Comparison of ENCODE assay signal across 22 mouse cellular contexts in the genomic region with DNA sequence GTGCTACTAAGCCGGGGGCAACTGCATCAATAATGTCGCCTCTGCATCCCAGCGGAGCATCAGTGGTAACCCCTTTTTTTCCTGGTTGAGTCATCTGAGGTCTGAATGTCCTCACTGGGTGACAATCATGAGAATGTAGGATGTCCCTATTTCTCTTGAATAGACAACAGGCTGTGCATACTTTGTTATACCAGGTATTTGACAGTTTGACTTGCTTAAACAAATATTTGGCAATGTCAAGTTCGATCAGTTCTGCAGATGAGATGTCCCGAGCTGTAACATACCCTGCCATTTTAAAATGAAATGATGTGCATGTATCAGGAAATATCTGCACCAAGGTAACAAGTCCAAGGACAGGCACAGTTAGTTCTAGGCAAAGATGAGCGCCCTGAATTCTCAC. TPM values are rescaled to one million over a fixed set of nuclear protein-coding genes. Genes with fewer than 3 reads are reported as not detected.
A peak's percentile ranks its signal among the peaks of the same experiment; 100 is the strongest.
DNase-seq lines count a peak whose midpoint lies in the region; ATAC-seq and TF ChIP-seq lines count a peak whose summit lies in the region.
"Had no signal": no experiment of that assay in that cellular context is flagged by ENCODE, and none has a peak within 500 bp of the region (broad histone marks: within the 10 kb centered on the region; RNA-seq: fewer than 3 reads in every experiment).

No protein-coding gene starts in this region.

- TF ChIP-seq CTCF in heart, adult 2 months (IDR thresholded peaks at IDR 0.05): no peak
- TF ChIP-seq CTCF in liver, postnatal 0 days (IDR thresholded peaks at IDR 0.05; ENCODE audit: low read depth): no peak
- TF ChIP-seq CTCF in midbrain, postnatal 0 days (IDR thresholded peaks at IDR 0.05): no peak

- no peaks in the 10 kb centered on the region for H3K36me3 ChIP-seq in heart, adult 2 months (ENCODE audit: control insufficient read depth, insufficient read depth, low read length)
- no peaks in the 10 kb centered on the region for H3K36me3 ChIP-seq in liver, postnatal 0 days (replicated peaks; ENCODE audit: insufficient read depth, low read length)
- H3K36me3 ChIP-seq in midbrain, embryonic 11.5 days (ENCODE audit: control insufficient read depth, insufficient read depth, low read length): no peaks in the 10 kb centered on the region
- H3K36me3 ChIP-seq in midbrain, postnatal 0 days (ENCODE audit: insufficient read depth, low read length): no peaks in the 10 kb centered on the region
- 0 out of 2 replicates have a peak, but pooled peaks cover 7% of the 10 kb centered on the region for H3K36me3 ChIP-seq in neural tube, embryonic 13.5 days
- H3K36me3 ChIP-seq: G1E had no signal

- TF ChIP-seq EP300 in heart, adult 2 months (IDR thresholded peaks at IDR 0.05; ENCODE audit: insufficient read depth, low read depth, low read length): no peak
- no peak for TF ChIP-seq EP300 in liver, postnatal 0 days (IDR thresholded peaks at IDR 0.05; ENCODE audit: low read depth)

- H3K79me2 ChIP-seq in heart, adult 2 months (replicated peaks; ENCODE audit: control insufficient read depth, insufficient read depth, low read length): no peaks in the 10 kb centered on the region

- H3K9me3 ChIP-seq in liver, postnatal 0 days (ENCODE audit: low read length): no peaks in the 10 kb centered on the region
- no peaks in the 10 kb centered on the region for H3K9me3 ChIP-seq in midbrain, embryonic 11.5 days (ENCODE audit: control insufficient read depth, low read length)
- no peaks in the 10 kb centered on the region for H3K9me3 ChIP-seq in midbrain, postnatal 0 days (ENCODE audit: low read length)
- H3K9me3 ChIP-seq in neural tube, embryonic 13.5 days: no peaks in the 10 kb centered on the region; the same call in 1 of the 2 replicates
- H3K9me3 ChIP-seq: G1E had no signal

- DNase-seq in heart, adult 11 months: peak; percentile 1
- DNase-seq in heart, adult 2 months: no peak
- DNase-seq in liver, postnatal 0 days: no peak
- DNase-seq in liver: no peak
- DNase-seq in midbrain, embryonic 11.5 days (ENCODE audit: low spot score, missing footprints): peak; percentile 65
- no peak for DNase-seq in midbrain, postnatal 0 days (ENCODE audit: low spot score)
- DNase-seq in neural tube, embryonic 10.5 days (ENCODE audit: extremely low spot score, low spot score): no peak
- DNase-seq: adrenal gland, adult 2 months; adrenal gland, adult 8-10 months; adrenal gland, postnatal 10 days; adrenal gland, postnatal 14 days; adrenal gland, postnatal 25 days; adrenal gland, postnatal 36 days; B cell, adult 2 months; cerebellum, adult 11 months; cerebellum, adult 11-12 months had no signal

- H3K4me2 ChIP-seq in liver, postnatal 0 days (ENCODE audit: low read depth, low read length): no peak overlapping the region
- no peak overlapping the region for H3K4me2 ChIP-seq in midbrain, embryonic 11.5 days
- H3K4me2 ChIP-seq in midbrain, postnatal 0 days (ENCODE audit: low read depth, low read length, poor library complexity, severe bottlenecking): no peak overlapping the region
- H3K4me2 ChIP-seq in neural tube, embryonic 13.5 days: no peak overlapping the region

- no peaks in the 10 kb centered on the region for H3K4me1 ChIP-seq in heart, adult 2 months (ENCODE audit: control insufficient read depth, insufficient read depth, low read length)
- no peaks in the 10 kb centered on the region for H3K4me1 ChIP-seq in liver, postnatal 0 days (ENCODE audit: insufficient read depth)
- H3K4me1 ChIP-seq in midbrain, embryonic 11.5 days (ENCODE audit: control insufficient read depth, insufficient read depth, low read length): no peaks in the 10 kb centered on the region
- H3K4me1 ChIP-seq in midbrain, postnatal 0 days (ENCODE audit: insufficient read depth, low read length): no peaks in the 10 kb centered on the region
- H3K4me1 ChIP-seq in neural tube, embryonic 13.5 days (replicated peaks): peaks cover 27% of the 10 kb centered on the region

- WGBS in heart, adult 2 months: 84% methylated on average over 6 of the region's 6 CpGs
- WGBS in liver, postnatal 0 days (ENCODE audit: insufficient replicate concordance): 69% methylated on average over 6 of the region's 6 CpGs
- 93% methylated on average over 6 of the region's 6 CpGs for WGBS in midbrain, embryonic 11.5 days
- WGBS in midbrain, postnatal 0 days: 97% methylated on average over 6 of the region's 6 CpGs
- 92% methylated on average over 6 of the region's 6 CpGs for WGBS in neural tube, embryonic 13.5 days

- H3K27me3 ChIP-seq in heart, adult 2 months (ENCODE audit: control insufficient read depth, insufficient read depth, low read length): no peaks in the 10 kb centered on the region
- H3K27me3 ChIP-seq in liver, postnatal 0 days (ENCODE audit: insufficient read depth, low read length): 0 out of 2 replicates have a peak, but pooled peaks cover 3% of the 10 kb centered on the region
- no peaks in the 10 kb centered on the region for H3K27me3 ChIP-seq in midbrain, embryonic 11.5 days (ENCODE audit: control insufficient read depth, insufficient read depth, low read length)
- no peaks in the 10 kb centered on the region for H3K27me3 ChIP-seq in midbrain, postnatal 0 days (ENCODE audit: insufficient read depth, low read length)
- no peaks in the 10 kb centered on the region for H3K27me3 ChIP-seq in neural tube, embryonic 13.5 days
- H3K27me3 ChIP-seq: Patski had no signal

- no peak overlapping the region for H3K27ac ChIP-seq in heart, adult 2 months
- no peak overlapping the region for H3K27ac ChIP-seq in liver, postnatal 0 days (ENCODE audit: low read depth)
- no peak overlapping the region for H3K27ac ChIP-seq in midbrain, embryonic 11.5 days (ENCODE audit: low read depth, low read length)
- no peak overlapping the region for H3K27ac ChIP-seq in midbrain, postnatal 0 days (ENCODE audit: low read depth, low read length)
- H3K27ac ChIP-seq in neural tube, embryonic 13.5 days (replicated peaks): peak overlapping the region; percentile 86; the same call in 1 of the 2 replicates

- TF ChIP-seq POLR2A in heart, adult 2 months (IDR thresholded peaks at IDR 0.05; ENCODE audit: insufficient read depth, low read depth, low read length): no peak

- intact Hi-C loops in heart, adult 2 months (cut with DNase I): no loop called here

- H3K9ac ChIP-seq in heart, adult 2 months (ENCODE audit: low read depth, low read length): no peak overlapping the region
- H3K9ac ChIP-seq in liver, postnatal 0 days (replicated peaks): no peak overlapping the region
- H3K9ac ChIP-seq in midbrain, embryonic 11.5 days (ENCODE audit: low read length): no peak overlapping the region
- no peak overlapping the region for H3K9ac ChIP-seq in midbrain, postnatal 0 days (replicated peaks; ENCODE audit: low read length, poor library complexity, severe bottlenecking)
- no peak overlapping the region for H3K9ac ChIP-seq in neural tube, embryonic 13.5 days

- ATAC-seq in liver, postnatal 0 days: peak; percentile 66
- ATAC-seq in midbrain, embryonic 11.5 days (ENCODE audit: low FRiP score): no peak
- no peak for ATAC-seq in midbrain, postnatal 0 days (ENCODE audit: low FRiP score)
- ATAC-seq in neural tube, embryonic 13.5 days (ENCODE audit: low read depth): no peak
- ATAC-seq: activated CD4-positive, CD25-positive, alpha-beta regulatory T cell, adult 4 months; CD4-positive, CD25-positive, alpha-beta regulatory T cell, adult 4 months; Patski had no signal

- H3K4me3 ChIP-seq in heart, adult 2 months: no peak overlapping the region
- H3K4me3 ChIP-seq in liver, postnatal 0 days (ENCODE audit: low read depth, low read length): no peak overlapping the region
- no peak overlapping the region for H3K4me3 ChIP-seq in midbrain, embryonic 11.5 days (ENCODE audit: low read depth, low read length)
- H3K4me3 ChIP-seq in midbrain, postnatal 0 days (ENCODE audit: low read depth, low read length): no peak overlapping the region
- no peak overlapping the region for H3K4me3 ChIP-seq in neural tube, embryonic 13.5 days

RNA-seq across cellular contexts. Expression of gene Slc6a12, which starts 58.3 kb away (rescaled TPM):
- not detected for total RNA-seq in heart, adult 2 months (2021)
- 0.18 and 0.23 TPM in 2 replicates for polyA plus RNA-seq in heart, adult 2 months (2012; rRNA removed)
- 23.6 and 25.8 TPM in 2 replicates for polyA plus RNA-seq in liver, postnatal 0 days (2015; fragmentation: Nextera tagmentation; extraction: Ambion mirVana)
- polyA plus RNA-seq in midbrain, embryonic 11.5 days (2014; fragmentation: Nextera tagmentation; extraction: Ambion mirVana): 0.22 TPM in 1 of 2 replicates, not detected in the other
- 12.4 and 13.0 TPM in 2 replicates for total RNA-seq in midbrain, postnatal 0 days (2014; rRNA removed)
- polyA plus RNA-seq in midbrain, postnatal 0 days (2015; fragmentation: Nextera tagmentation; extraction: Ambion mirVana): 8.1 and 8.2 TPM in 2 replicates
- polyA plus RNA-seq in neural tube, embryonic 13.5 days (2015; fragmentation: Nextera tagmentation; extraction: Ambion mirVana): 0.63 and 0.89 TPM in 2 replicates
- total RNA-seq: G1E, MEL had no signal
- polyA plus RNA-seq: activated CD4-positive, CD25-positive, alpha-beta regulatory T cell, adult 4 months; CD4-positive, CD25-positive, alpha-beta regulatory T cell, adult 4 months; G1E had no signal

Comparison
In these comparisons a context has a peak if more than half of its experiments do, and no peak if none do; other contexts are left out.
1. DNase-seq: peak in heart, adult 11 months (single experiment) and midbrain, embryonic 11.5 days (single experiment); none in heart, adult 2 months (0 of 2), liver, postnatal 0 days (single experiment), liver (single experiment), midbrain, postnatal 0 days (single experiment) and neural tube, embryonic 10.5 days (single experiment).